Mouse (Mus musculus): ENCODE measurements around the gene Slc38a8. TPM values are rescaled to one million over a fixed set of nuclear protein-coding genes. Genes with fewer than 3 reads are reported as not detected.

The Slc38a8 gene
- polyA plus RNA-seq, 1 experiment from 2014 or later, result 0.05 TPM

DNA sequence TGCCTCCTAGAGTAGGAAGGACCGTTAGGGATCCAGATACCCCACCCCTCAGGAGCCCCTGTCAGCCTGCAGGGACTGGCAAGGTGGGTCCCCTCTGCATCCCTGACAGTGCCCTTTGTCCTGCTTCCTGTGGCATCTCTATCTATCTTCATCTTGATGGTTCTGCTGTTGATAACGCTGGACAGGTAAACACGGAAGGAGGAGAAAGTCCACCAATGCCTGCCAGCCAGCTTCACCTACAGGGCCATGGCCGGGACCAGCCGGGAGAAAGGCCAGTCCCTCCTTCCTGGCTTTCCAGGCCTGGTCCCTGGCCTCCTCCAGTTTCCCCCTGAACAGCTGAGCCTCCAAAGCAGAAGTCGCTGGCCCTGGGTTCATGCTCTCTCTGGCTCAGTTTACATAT lies 66.9 kb downstream of the Slc38a8 start:
- Histone ChIP-seq H3K9ac (no peak overlapping the region), H3K27me3 (replicated peaks) (no peaks in the 10 kb centered on the region), H3K36me3 (no peaks in the 10 kb centered on the region), H3K4me1 (replicated peaks) (peaks cover 27% of the 10 kb centered on the region), H3K4me3 (replicated peaks) (no peak overlapping the region), H3K27ac (no peak overlapping the region), H3K9me3 (no peaks in the 10 kb centered on the region), H3K4me2 (replicated peaks) (no peak overlapping the region)
- no peak for ATAC-seq
- WGBS, result 62% methylated on average over 6 of the region's 6 CpGs

DNA sequence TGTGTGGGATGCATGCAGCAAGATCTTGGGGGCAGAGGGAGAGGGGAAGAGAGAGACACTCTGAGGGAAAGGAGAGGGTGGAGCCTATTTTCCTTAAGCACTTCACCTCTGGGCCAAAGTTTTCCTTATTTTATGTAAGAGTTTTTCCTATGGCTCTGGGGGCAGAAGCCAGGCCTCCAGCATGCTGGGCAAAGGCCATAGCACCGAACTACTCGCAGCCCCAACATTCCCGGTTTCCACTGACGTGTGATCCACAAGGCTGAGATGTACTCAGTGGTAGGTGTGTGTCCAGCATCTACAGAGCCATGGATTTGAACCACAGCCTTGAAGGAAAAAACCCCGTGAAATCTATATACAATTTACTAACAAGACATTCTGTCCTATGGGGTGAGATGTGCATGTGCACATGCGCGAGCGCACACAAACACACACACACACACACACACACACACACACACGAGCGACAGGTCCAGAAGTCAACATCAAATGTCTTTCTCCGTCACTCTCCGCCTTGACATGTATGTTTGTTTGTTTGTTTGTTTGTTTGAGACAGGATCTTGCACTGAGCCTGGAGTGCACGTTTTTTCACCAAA lies 67.8 kb downstream of the Slc38a8 start, which contains the start of gene Osgin1:
Gene Osgin1 (plus strand): TSS at position 543 of the 593 bp plus-strand sequence.
- 90% methylated on average over 13 of the region's 13 CpGs for WGBS
- Histone ChIP-seq H3K4me2 (replicated peaks) (no peak within 1 kb of the TSS), H3K4me3 (replicated peaks) (no peak within 1 kb of the TSS), H3K36me3 (no peaks in the 10 kb centered on the region), H3K27ac (no peak within 1 kb of the TSS), H3K4me1 (replicated peaks) (peaks cover 23% of the 10 kb centered on the region), H3K9me3 (no peaks in the 10 kb centered on the region), H3K27me3 (replicated peaks) (no peaks in the 10 kb centered on the region), H3K9ac (no peak within 1 kb of the TSS)
- ATAC-seq, result no peak

DNA sequence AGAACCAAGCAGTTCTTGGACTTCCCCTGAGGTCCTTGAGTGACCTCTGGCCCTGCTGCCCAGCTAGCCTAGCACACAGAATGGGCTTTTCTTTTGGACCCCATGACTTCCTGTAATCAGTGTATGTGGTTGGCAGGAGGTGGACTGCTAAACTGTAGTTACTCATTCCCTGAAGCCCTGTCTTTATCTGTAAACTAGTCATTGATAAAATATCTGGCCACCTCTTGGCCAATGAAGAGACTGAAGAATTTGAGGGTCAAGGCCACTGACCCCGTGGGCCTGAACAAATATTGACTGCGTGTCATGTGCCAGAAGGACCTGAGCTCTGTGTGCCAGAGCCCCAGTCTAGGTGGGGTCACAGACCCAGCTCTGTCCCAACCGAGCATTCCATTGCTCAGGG lies 69.1 kb downstream of the Slc38a8 start:
- Histone ChIP-seq H3K4me3 (replicated peaks) (no peak overlapping the region), H3K4me2 (replicated peaks) (no peak overlapping the region), H3K9ac (no peak overlapping the region), H3K36me3 (no peaks in the 10 kb centered on the region), H3K27ac (no peak overlapping the region), H3K9me3 (no peaks in the 10 kb centered on the region), H3K4me1 (replicated peaks) (peaks cover 19% of the 10 kb centered on the region), H3K27me3 (replicated peaks) (no peaks in the 10 kb centered on the region)
- ATAC-seq, result no peak
- 33% methylated on average over 3 of the region's 3 CpGs for WGBS

DNA sequence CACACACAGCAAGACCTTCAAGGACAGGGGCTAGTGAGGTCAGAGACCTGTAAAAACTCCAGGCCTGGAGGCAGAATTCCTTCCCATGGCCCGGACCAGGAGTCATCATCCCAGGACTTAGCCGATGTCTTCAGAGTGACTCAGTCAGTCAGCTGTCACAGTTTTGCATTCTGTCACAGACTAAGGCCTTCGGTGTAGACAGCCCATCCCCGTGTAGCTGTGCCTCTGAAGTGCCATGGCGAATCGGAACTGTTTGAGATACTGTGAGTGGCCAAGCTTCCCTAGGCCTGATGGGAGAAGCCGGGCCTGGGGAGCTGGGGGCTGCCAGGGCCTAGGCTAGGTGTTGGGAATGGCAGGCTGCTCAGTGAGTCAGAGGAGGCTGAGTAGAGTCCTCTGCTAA lies 70.8 kb downstream of the Slc38a8 start:
- peaks cover 18% of the 10 kb centered on the region for H3K4me1 ChIP-seq (replicated peaks)
- ATAC-seq, result no peak
- no peak overlapping the region for H3K9ac ChIP-seq
- H3K9me3 ChIP-seq, result no peaks in the 10 kb centered on the region
- no peaks in the 10 kb centered on the region for H3K36me3 ChIP-seq
- H3K4me3 ChIP-seq (replicated peaks), result no peak overlapping the region
- no peaks in the 10 kb centered on the region for H3K27me3 ChIP-seq (replicated peaks)
- WGBS, result 92% methylated on average over 7 of the region's 7 CpGs
- H3K27ac ChIP-seq, result no peak overlapping the region
- H3K4me2 ChIP-seq (replicated peaks), result no peak overlapping the region

- WGBS, result 71% methylated on average over 8 of the region's 8 CpGs
- Histone ChIP-seq H3K27me3 (replicated peaks) (no peaks in the 10 kb centered on the region), H3K4me2 (replicated peaks) (no peak overlapping the region), H3K4me1 (replicated peaks) (peaks cover 18% of the 10 kb centered on the region), H3K27ac (no peak overlapping the region), H3K4me3 (replicated peaks) (no peak overlapping the region), H3K9me3 (no peaks in the 10 kb centered on the region), H3K36me3 (no peaks in the 10 kb centered on the region), H3K9ac (no peak overlapping the region)
- ATAC-seq, result no peak
Measured at GRCm38 (mm10) chr8:119430250-119430649, 71.2 kb downstream of the Slc38a8 start.

Other genes starting within 250 kb of the Slc38a8 start
- 272 and 276 TPM in 2 replicates for gene Hsbp1, start 157.2 kb downstream of the Slc38a8 start, polyA plus RNA-seq (2015; fragmentation: Nextera tagmentation; extraction: Ambion mirVana)
- gene Mlycd, start 106.8 kb downstream of the Slc38a8 start, polyA plus RNA-seq (2015; fragmentation: Nextera tagmentation; extraction: Ambion mirVana), result 19.2 and 22.5 TPM in 2 replicates
- 3.8 and 5.7 TPM in 2 replicates for gene Osgin1, start 67.6 kb downstream of the Slc38a8 start, polyA plus RNA-seq (2015; fragmentation: Nextera tagmentation; extraction: Ambion mirVana)
- gene Necab2, start 55.0 kb downstream of the Slc38a8 start, polyA plus RNA-seq (2015; fragmentation: Nextera tagmentation; extraction: Ambion mirVana), result 1.9 TPM in 2 replicates
- 83.6 and 88.8 TPM in 2 replicates for gene Mbtps1, start 57.0 kb upstream of the Slc38a8 start, polyA plus RNA-seq (2015; fragmentation: Nextera tagmentation; extraction: Ambion mirVana)
- gene Hsdl1, start 73.5 kb upstream of the Slc38a8 start, polyA plus RNA-seq (2015; fragmentation: Nextera tagmentation; extraction: Ambion mirVana), result 28.8 and 32.6 TPM in 2 replicates
- 1.4 and 2.1 TPM in 2 replicates for gene Dnaaf1, start 73.5 kb upstream of the Slc38a8 start, polyA plus RNA-seq (2015; fragmentation: Nextera tagmentation; extraction: Ambion mirVana)
- 10.0 and 11.7 TPM in 2 replicates for gene Taf1c, start 103.5 kb upstream of the Slc38a8 start, polyA plus RNA-seq (2015; fragmentation: Nextera tagmentation; extraction: Ambion mirVana)
- gene Adad2, start 111.0 kb upstream of the Slc38a8 start, polyA plus RNA-seq (2015; fragmentation: Nextera tagmentation; extraction: Ambion mirVana), result not detected in 2 replicates
- 0.04 and 0.13 TPM in 2 replicates for gene Kcng4, start 134.0 kb upstream of the Slc38a8 start, polyA plus RNA-seq (2015; fragmentation: Nextera tagmentation; extraction: Ambion mirVana)
- gene Wfdc1, start 164.7 kb upstream of the Slc38a8 start, polyA plus RNA-seq (2015; fragmentation: Nextera tagmentation; extraction: Ambion mirVana), result 4.5 and 4.6 TPM in 2 replicates
- gene Atp2c2, start 198.3 kb upstream of the Slc38a8 start, polyA plus RNA-seq (2015; fragmentation: Nextera tagmentation; extraction: Ambion mirVana), result 4.4 and 5.8 TPM in 2 replicates

All from intestine, embryonic 15.5 days (tissue).